Mouse (Mus musculus): ENCODE data around the gene Tnfrsf8.

GRCm38 (mm10) chr4:145254418-145254817 is 60.5 kb downstream of the Tnfrsf8 start:
- TF ChIP-seq CTCF (IDR thresholded peaks at IDR 0.05) (no peak), EP300 (IDR thresholded peaks at IDR 0.05) (0 out of 2 replicates have a peak, but pooled peaks have one; percentile 10)

Data from lung, postnatal 0 days (tissue).